Mouse (Mus musculus): Measurements from ENCODE around the gene Zfp983. TPM values are rescaled to one million over a fixed set of nuclear protein-coding genes. Genes with fewer than 3 reads are reported as not detected.
"Not testable (repeated sequence)": the region's sequence is repeated elsewhere in the genome, so short reads cannot be mapped to it uniquely, and the experiment has no call there.

Zfp983 gene
- total and polyA plus RNA-seq, 3 experiments, result 0.93 to 2.3 (median 1.1) TPM

DNA sequence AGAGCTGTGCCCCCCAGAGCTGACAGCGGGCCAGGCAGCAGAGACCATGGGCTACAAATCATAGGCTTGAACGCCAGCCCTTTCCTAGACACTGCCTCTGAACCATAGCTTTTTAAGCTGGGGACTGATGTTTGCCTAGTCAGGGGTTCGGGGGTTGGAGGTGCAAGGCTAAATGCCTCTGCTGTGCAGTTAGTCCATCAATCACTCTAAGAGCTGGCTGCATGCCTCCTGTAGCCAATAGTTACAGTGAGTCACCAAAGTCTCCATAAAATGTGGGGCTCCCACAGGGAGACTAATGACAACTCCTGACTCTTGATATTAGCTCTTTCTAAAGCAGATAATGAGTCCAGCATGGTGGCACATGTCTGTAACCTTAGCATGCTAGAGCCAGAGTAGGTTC is 1.6 kb upstream of the Zfp983 start:
- H3K9me3 ChIP-seq (replicated peaks; ENCODE audit: low read length), result no peaks in the 10 kb centered on the region
- no peak overlapping the region for H3K4me3 ChIP-seq (replicated peaks in 1 of 3; ENCODE audit: low read depth in 2 of 3, low read length in 2 of 3, poor library complexity in 1 of 3)
- H3K4me2 ChIP-seq (ENCODE audit: insufficient read depth, low read depth, poor library complexity, severe bottlenecking), result no peak overlapping the region
- dilution Hi-C loops (cut with MboI; ENCODE audit: extremely low pct_ligation_motif_present, extremely low pct_unique_long_range_greater_than_20kb, low sequenced_read_pairs) (no loop called here), in situ Hi-C loops (cut with MboI; ENCODE audit: low pct_ligation_motif_present, low pct_unique_long_range_greater_than_20kb, low sequenced_read_pairs) (no loop called here)
- no peaks in the 10 kb centered on the region for H3K36me3 ChIP-seq (replicated peaks in 1 of 2; ENCODE audit: control insufficient read depth in 1 of 2, insufficient read depth in 1 of 2, low read length in 1 of 2)
- DNase-seq (ENCODE audit: extremely low read depth), result no peak
- peaks cover 4 to 25% of the 10 kb centered on the region in 2 experiments for H3K4me1 ChIP-seq (ENCODE audit: control insufficient read depth in 1 of 2, insufficient read depth in 2 of 2)
- H3K27ac ChIP-seq (ENCODE audit: insufficient read depth, low read depth), result no peak overlapping the region
- TF ChIP-seq POLR2AphosphoS2 (IDR thresholded peaks at IDR 0.05; ENCODE audit: low read depth, low read length) (no peak), ZKSCAN1 (IDR thresholded peaks at IDR 0.05; ENCODE audit: borderline replicate concordance, low read depth, low read length) (no peak), ZC3H11A (IDR thresholded peaks at IDR 0.05; ENCODE audit: low read depth, low read length) (no peak), ZMIZ1 (IDR thresholded peaks at IDR 0.05; ENCODE audit: low read depth, low read length) (no peak), NELFE (IDR thresholded peaks at IDR 0.05; ENCODE audit: low read depth, low read length) (no peak), MXI1 (IDR thresholded peaks at IDR 0.05; ENCODE audit: low read depth, low read length) (no peak), RAD21 (IDR thresholded peaks at IDR 0.05; ENCODE audit: low read depth, low read length) (no peak)
- H3K9ac ChIP-seq (ENCODE audit: insufficient read depth, low read depth), result no peak overlapping the region
- H3K27me3 ChIP-seq (replicated peaks), result no peaks in the 10 kb centered on the region
- no peaks in the 10 kb centered on the region for H3K79me2 ChIP-seq (replicated peaks; ENCODE audit: control insufficient read depth, extremely low read depth, insufficient read depth, poor library complexity, severe bottlenecking)

- no peaks in the 10 kb centered on the region for H3K36me3 ChIP-seq (replicated peaks in 1 of 2; ENCODE audit: control insufficient read depth in 1 of 2, insufficient read depth in 1 of 2, low read length in 1 of 2)
- H3K27me3 ChIP-seq (replicated peaks), result no peaks in the 10 kb centered on the region
- no peak for TF ChIP-seq ELF1 (IDR thresholded peaks at IDR 0.05; ENCODE audit: low read depth, low read length)
- peak; percentile 26; the same call in 1 of the 2 replicates for TF ChIP-seq MEF2A (IDR thresholded peaks at IDR 0.05; ENCODE audit: borderline replicate concordance, low read depth, low read length)
- TF ChIP-seq POLR2A (IDR thresholded peaks at IDR 0.05; ENCODE audit: low read depth, low read length), result no peak
- no peak for TF ChIP-seq USF1 (IDR thresholded peaks at IDR 0.05; ENCODE audit: low read depth, low read length)
- no peak for TF ChIP-seq ZC3H11A (IDR thresholded peaks at IDR 0.05; ENCODE audit: low read depth, low read length)
- peak; percentile 42 for TF ChIP-seq SMC3 (IDR thresholded peaks at IDR 0.05; ENCODE audit: low read depth, low read length)
- TF ChIP-seq JUN (IDR thresholded peaks at IDR 0.05; ENCODE audit: insufficient read depth, low read depth, low read length), result peak; percentile 35; the same call in 1 of the 2 replicates
- 0 out of 2 replicates have a peak, but pooled peaks have one; percentile 7 for TF ChIP-seq BHLHE40 (IDR thresholded peaks at IDR 0.05; ENCODE audit: low read depth, low read length)
- no peak for TF ChIP-seq ZMIZ1 (IDR thresholded peaks at IDR 0.05; ENCODE audit: low read depth, low read length)
- no peak for TF ChIP-seq UBTF (IDR thresholded peaks at IDR 0.05; ENCODE audit: low read depth, low read length)
- no peak for TF ChIP-seq CHD1 (IDR thresholded peaks at IDR 0.05; ENCODE audit: low read depth, low read length)
- TF ChIP-seq RAD21 (IDR thresholded peaks at IDR 0.05; ENCODE audit: low read depth, low read length), result peak; percentile 11
- TF ChIP-seq PAX5 (IDR thresholded peaks at IDR 0.05; ENCODE audit: low read length), result no peak
- peak; percentile 28 to 68; a peak in 3 of 4 replicates for TF ChIP-seq CTCF (conservative IDR thresholded peaks at IDR 0.05 in 1 of 2, IDR thresholded peaks at IDR 0.05 in 1 of 2; ENCODE audit: low read depth in 2 of 2, low read length in 2 of 2)
- peak; percentile 48 for TF ChIP-seq JUND (conservative IDR thresholded peaks at IDR 0.05; ENCODE audit: low read depth, low read length)
- no peak for TF ChIP-seq TBP (conservative IDR thresholded peaks at IDR 0.05; ENCODE audit: low read depth, low read length)
- peak overlapping the region; percentile 26 to 60 (median 27) for H3K4me3 ChIP-seq (replicated peaks in 1 of 3; ENCODE audit: low read depth in 2 of 3, low read length in 2 of 3, poor library complexity in 1 of 3)
- DNase-seq (ENCODE audit: extremely low read depth), result peak; percentile 62
- dilution Hi-C loops (cut with MboI; ENCODE audit: extremely low pct_ligation_motif_present, extremely low pct_unique_long_range_greater_than_20kb, low sequenced_read_pairs), result no loop called here
- in situ Hi-C loops (cut with MboI; ENCODE audit: low pct_ligation_motif_present, low pct_unique_long_range_greater_than_20kb, low sequenced_read_pairs), result no loop called here
- H3K4me1 ChIP-seq (ENCODE audit: control insufficient read depth in 1 of 2, insufficient read depth in 2 of 2), result peaks cover 4 to 25% of the 10 kb centered on the region in 2 experiments
- H3K9ac ChIP-seq (ENCODE audit: insufficient read depth, low read depth), result peak overlapping the region; percentile 75
- peak overlapping the region; percentile 87 for H3K27ac ChIP-seq (ENCODE audit: insufficient read depth, low read depth)
- no peaks in the 10 kb centered on the region for H3K9me3 ChIP-seq (replicated peaks; ENCODE audit: low read length)
- peak overlapping the region; percentile 94 for H3K4me2 ChIP-seq (ENCODE audit: insufficient read depth, low read depth, poor library complexity, severe bottlenecking)
- no peaks in the 10 kb centered on the region for H3K79me2 ChIP-seq (replicated peaks; ENCODE audit: control insufficient read depth, extremely low read depth, insufficient read depth, poor library complexity, severe bottlenecking)
Observed at GRCm38 (mm10) chr17:21649936-21650335, 488 bp upstream of the Zfp983 start.

DNA sequence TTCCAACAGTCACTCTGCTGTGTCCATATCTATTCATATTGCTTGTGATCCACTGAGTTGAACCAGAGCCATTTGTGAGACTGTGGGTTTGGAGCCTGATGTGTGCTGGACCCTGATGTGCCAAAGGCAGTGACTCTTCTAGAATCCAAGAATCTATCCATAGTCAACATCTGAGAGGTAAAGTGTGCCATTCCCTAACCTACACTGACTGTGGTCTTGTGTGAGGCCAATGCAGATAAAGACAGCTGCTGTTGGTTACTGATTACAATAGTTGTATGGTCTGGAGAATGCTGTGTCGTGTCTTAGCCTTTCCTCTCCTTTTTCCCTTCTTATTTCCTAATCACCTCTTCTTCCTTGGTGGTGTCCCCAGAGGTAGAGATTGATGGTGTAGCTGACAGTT is 28.4 kb downstream of the Zfp983 start:
- H3K9ac ChIP-seq (ENCODE audit: insufficient read depth, low read depth); H3K79me2 ChIP-seq (replicated peaks; ENCODE audit: control insufficient read depth, extremely low read depth, insufficient read depth, poor library complexity, severe bottlenecking); H3K4me3 ChIP-seq (replicated peaks in 1 of 3; ENCODE audit: low read depth in 2 of 3, low read length in 2 of 3, poor library complexity in 1 of 3); H3K9me3 ChIP-seq (replicated peaks; ENCODE audit: low read length); DNase-seq (ENCODE audit: extremely low read depth); H3K27ac ChIP-seq (ENCODE audit: insufficient read depth, low read depth); H3K27me3 ChIP-seq (replicated peaks); H3K4me1 ChIP-seq (ENCODE audit: control insufficient read depth in 1 of 2, insufficient read depth in 2 of 2); H3K36me3 ChIP-seq (replicated peaks in 1 of 2; ENCODE audit: control insufficient read depth in 1 of 2, insufficient read depth in 1 of 2, low read length in 1 of 2); in situ Hi-C loops (cut with MboI; ENCODE audit: low pct_ligation_motif_present, low pct_unique_long_range_greater_than_20kb, low sequenced_read_pairs); dilution Hi-C loops (cut with MboI; ENCODE audit: extremely low pct_ligation_motif_present, extremely low pct_unique_long_range_greater_than_20kb, low sequenced_read_pairs): not testable (repeated sequence)
- 0 out of 2 replicates have a peak overlapping the region, but pooled peaks have one; percentile 11 for H3K4me2 ChIP-seq (ENCODE audit: insufficient read depth, low read depth, poor library complexity, severe bottlenecking)

Measured in CH12.LX (cell line).